Mouse (Mus musculus): ENCODE results near the gene Fam50b. TPM values are rescaled to one million over a fixed set of nuclear protein-coding genes. Genes with fewer than 3 reads are reported as not detected.

The Fam50b gene
- polyA plus RNA-seq, 1 experiment from 2014 or later, result 0.12 TPM

DNA sequence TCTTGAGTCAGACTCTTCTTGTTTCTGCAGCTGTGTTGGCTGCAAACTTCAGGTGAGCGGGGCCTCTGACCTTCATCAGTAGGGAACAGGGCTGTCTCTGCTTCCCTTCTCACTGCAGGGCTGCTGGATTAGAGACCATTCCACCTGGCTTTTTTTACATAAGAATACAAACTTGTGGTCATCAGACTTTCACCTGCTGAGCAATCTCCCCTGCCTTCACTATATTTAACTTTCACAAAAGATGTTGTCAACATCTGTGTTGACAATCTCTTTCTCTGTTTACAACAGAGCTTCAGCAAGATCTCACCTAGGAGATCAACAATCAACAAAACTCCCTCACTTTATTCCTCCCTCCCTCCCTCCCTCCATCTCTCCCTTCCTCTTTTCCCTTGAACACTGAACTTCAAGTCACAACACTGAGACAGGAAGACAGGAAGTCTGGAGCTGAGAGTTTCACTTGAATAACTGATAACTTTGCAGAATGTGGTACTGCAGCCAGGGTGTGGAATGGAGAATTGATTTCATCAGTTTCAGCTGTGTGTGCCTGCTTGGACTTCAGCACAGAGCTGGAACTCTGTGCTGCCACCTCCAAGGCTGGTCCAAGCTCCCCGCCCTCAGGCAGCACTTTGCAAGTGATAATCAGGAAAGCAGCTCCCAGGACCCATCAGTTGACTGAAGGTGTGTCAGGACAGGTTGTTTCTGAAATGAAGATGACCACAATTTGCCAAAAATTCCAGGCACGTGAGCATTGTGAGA, 7.3 kb downstream of the Fam50b start:
- WGBS, result 69% methylated on average over 3 of the region's 3 CpGs
- peaks cover 3% of the 10 kb centered on the region; the same call in 1 of the 2 replicates for H3K9me3 ChIP-seq
- H3K36me3 ChIP-seq, result no peaks in the 10 kb centered on the region
- H3K4me3 ChIP-seq, result no peak overlapping the region
- no peaks in the 10 kb centered on the region for H3K4me1 ChIP-seq (replicated peaks)
- H3K27ac ChIP-seq, result no peak overlapping the region
- H3K27me3 ChIP-seq (ENCODE audit: insufficient read depth, poor library complexity, severe bottlenecking), result no peaks in the 10 kb centered on the region
- no peak for DNase-seq (ENCODE audit: low spot score)

DNA sequence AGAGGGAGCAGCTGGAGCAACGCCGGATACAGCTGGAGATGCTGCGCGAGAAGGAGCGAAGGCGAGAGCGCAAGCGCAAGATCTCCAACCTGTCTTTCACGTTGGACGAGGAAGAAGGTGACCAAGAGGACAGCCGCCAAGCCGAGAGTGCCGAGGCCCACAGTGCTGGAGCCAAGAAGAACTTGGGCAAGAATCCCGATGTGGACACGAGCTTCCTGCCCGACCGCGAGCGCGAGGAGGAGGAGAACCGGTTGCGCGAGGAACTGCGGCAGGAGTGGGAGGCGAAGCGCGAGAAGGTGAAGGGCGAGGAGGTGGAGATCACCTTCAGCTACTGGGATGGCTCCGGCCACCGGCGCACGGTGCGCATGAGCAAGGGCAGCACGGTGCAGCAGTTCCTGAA, 12.2 kb downstream of the Fam50b start:
- Histone ChIP-seq H3K9me3 (peaks cover 7% of the 10 kb centered on the region; the same call in 1 of the 2 replicates), H3K4me1 (replicated peaks) (no peaks in the 10 kb centered on the region), H3K4me3 (no peak overlapping the region), H3K36me3 (no peaks in the 10 kb centered on the region), H3K27ac (no peak overlapping the region), H3K27me3 (ENCODE audit: insufficient read depth, poor library complexity, severe bottlenecking) (no peaks in the 10 kb centered on the region)
- DNase-seq (ENCODE audit: low spot score), result no peak
- WGBS, result 91% methylated on average over 34 of the region's 34 CpGs

- Histone ChIP-seq H3K4me1 (replicated peaks) (no peaks in the 10 kb centered on the region), H3K27ac (no peak overlapping the region), H3K9me3 (peaks cover 7% of the 10 kb centered on the region; the same call in 1 of the 2 replicates), H3K27me3 (ENCODE audit: insufficient read depth, poor library complexity, severe bottlenecking) (no peaks in the 10 kb centered on the region), H3K4me3 (no peak overlapping the region), H3K36me3 (no peaks in the 10 kb centered on the region)
- DNase-seq (ENCODE audit: low spot score), result no peak
- WGBS, result 54% methylated on average over 3 of the region's 3 CpGs
Measured at GRCm38 (mm10) chr13:34748530-34748929, 13.9 kb downstream of the Fam50b start.

GRCm38 (mm10) chr13:34759202-34759601, 24.6 kb downstream of the Fam50b start:
- Histone ChIP-seq H3K36me3 (no peaks in the 10 kb centered on the region), H3K4me1 (replicated peaks) (peaks cover 19% of the 10 kb centered on the region), H3K27me3 (ENCODE audit: insufficient read depth, poor library complexity, severe bottlenecking) (no peaks in the 10 kb centered on the region), H3K9me3 (no peaks in the 10 kb centered on the region), H3K27ac (no peak overlapping the region), H3K4me3 (no peak overlapping the region)
- DNase-seq (ENCODE audit: low spot score), result no peak
- WGBS, result 98% methylated on average over 9 of the region's 9 CpGs

DNA sequence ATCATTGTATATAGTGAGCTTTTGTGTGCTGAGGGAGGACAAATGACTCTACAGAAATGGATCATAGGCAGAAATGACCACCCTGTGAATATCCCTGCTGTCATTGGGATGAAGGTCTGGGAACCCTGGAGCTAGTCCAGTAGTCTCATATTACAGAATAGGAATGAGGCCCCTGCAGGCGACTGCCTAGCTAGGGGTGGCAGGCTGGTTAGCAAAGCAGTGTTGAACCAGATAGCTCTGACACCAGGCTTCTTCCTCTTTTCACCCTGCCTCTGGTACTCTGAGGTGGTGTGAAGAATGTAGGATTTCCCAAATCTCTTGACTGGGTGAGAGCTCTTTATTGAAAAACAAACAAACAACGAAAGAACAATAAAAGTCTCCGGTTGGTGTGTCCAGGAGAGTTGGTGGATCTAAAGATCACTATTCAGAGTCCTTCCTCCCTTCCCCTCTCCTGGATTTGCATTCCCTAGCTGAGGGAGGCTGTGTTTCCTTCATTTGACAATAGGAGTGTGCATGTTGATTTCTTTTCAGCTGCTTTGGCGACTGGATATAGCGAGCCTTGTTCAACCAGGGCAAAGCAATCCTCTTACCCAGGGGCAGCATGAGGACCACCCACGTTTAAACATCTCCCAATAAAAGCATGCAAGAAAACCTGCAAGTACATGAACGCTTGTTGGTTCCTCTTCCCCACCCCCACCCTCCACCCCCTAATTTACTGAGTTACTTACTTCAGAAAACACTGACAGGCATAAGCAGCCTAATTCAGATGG, 26.1 kb downstream of the Fam50b start:
- H3K9me3 ChIP-seq, result no peaks in the 10 kb centered on the region
- DNase-seq (ENCODE audit: low spot score), result peak; percentile 19
- no peaks in the 10 kb centered on the region for H3K27me3 ChIP-seq (ENCODE audit: insufficient read depth, poor library complexity, severe bottlenecking)
- no peak overlapping the region for H3K4me3 ChIP-seq
- H3K27ac ChIP-seq, result peak overlapping the region; percentile 59
- no peaks in the 10 kb centered on the region for H3K36me3 ChIP-seq
- 10% methylated on average over 7 of the region's 7 CpGs for whole genome bisulfite sequencing
- peaks cover 19% of the 10 kb centered on the region for H3K4me1 ChIP-seq (replicated peaks)

DNA sequence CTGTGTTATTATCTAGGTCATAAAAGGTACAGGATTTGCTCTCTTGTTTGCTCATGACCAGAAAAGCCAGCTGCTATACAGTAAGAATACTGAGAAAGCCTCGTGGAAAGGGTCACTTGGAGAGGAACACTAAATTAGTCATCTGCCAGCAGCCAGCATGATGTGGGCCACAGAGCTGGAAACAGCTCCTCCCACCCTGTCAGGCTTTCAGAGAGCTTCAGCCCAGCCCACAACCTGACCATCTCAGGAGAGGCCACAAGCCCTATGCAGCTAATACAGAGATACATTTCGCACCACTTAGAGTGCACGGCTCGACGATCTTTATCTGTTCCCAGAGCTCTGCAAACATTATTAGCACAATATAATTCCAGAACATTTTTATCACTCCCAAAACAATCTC, 27.5 kb downstream of the Fam50b start:
- no peaks in the 10 kb centered on the region for H3K27me3 ChIP-seq (ENCODE audit: insufficient read depth, poor library complexity, severe bottlenecking)
- H3K27ac ChIP-seq, result no peak overlapping the region

GRCm38 (mm10) chr13:34762865-34763264, 28.2 kb downstream of the Fam50b start:
- no peak for DNase-seq (ENCODE audit: low spot score)
- WGBS, result 58% methylated on average over 4 of the region's 4 CpGs
- Histone ChIP-seq H3K36me3 (no peaks in the 10 kb centered on the region), H3K27me3 (ENCODE audit: insufficient read depth, poor library complexity, severe bottlenecking) (no peaks in the 10 kb centered on the region), H3K4me1 (replicated peaks) (peaks cover 19% of the 10 kb centered on the region), H3K9me3 (no peaks in the 10 kb centered on the region), H3K4me3 (no peak overlapping the region), H3K27ac (no peak overlapping the region)

More for the DNA sequence above, 27.5 kb downstream of the Fam50b start:
- no peak for DNase-seq (ENCODE audit: low spot score)
- Histone ChIP-seq H3K9me3 (no peaks in the 10 kb centered on the region), H3K36me3 (no peaks in the 10 kb centered on the region), H3K4me1 (replicated peaks) (peaks cover 19% of the 10 kb centered on the region), H3K4me3 (no peak overlapping the region)
- 71% methylated on average over 5 of the region's 5 CpGs for WGBS

DNA sequence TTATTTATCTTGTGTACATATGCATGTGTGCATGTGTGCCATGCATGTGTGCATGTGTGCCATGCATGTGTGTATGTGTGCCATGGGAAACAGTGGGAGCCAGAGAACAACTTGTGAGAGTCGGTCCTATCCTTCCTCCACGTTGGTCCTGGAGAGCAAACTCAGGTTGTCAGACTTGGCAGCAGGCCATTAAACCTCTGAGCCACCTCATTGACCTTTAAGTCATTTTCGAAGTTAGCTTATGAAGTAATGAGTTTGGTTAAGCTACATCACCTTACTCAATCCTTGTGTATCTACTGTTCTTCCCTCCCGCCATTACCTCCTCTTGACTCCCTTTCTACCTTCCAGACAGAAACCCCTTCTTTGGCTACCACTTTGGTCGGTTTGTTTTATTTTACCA, 30.6 kb downstream of the Fam50b start:
- Histone ChIP-seq H3K36me3 (no peaks in the 10 kb centered on the region), H3K27me3 (ENCODE audit: insufficient read depth, poor library complexity, severe bottlenecking) (no peaks in the 10 kb centered on the region), H3K4me1 (replicated peaks) (peaks cover 14% of the 10 kb centered on the region), H3K9me3 (no peaks in the 10 kb centered on the region), H3K27ac (no peak overlapping the region), H3K4me3 (no peak overlapping the region)
- 87% methylated on average over 5 of the region's 5 CpGs for WGBS
- DNase-seq (ENCODE audit: low spot score), result no peak

- Histone ChIP-seq H3K4me1 (replicated peaks) (0 out of 2 replicates have a peak, but pooled peaks cover 4% of the 10 kb centered on the region), H3K27me3 (ENCODE audit: insufficient read depth, poor library complexity, severe bottlenecking) (no peaks in the 10 kb centered on the region), H3K4me3 (no peak overlapping the region), H3K36me3 (no peaks in the 10 kb centered on the region), H3K27ac (no peak overlapping the region), H3K9me3 (no peaks in the 10 kb centered on the region)
- DNase-seq (ENCODE audit: low spot score), result no peak
- WGBS, result 82% methylated on average over 4 of the region's 4 CpGs
Measured at GRCm38 (mm10) chr13:34766572-34766971, 31.9 kb downstream of the Fam50b start.

- H3K4me3 ChIP-seq, result no peak overlapping the region
- WGBS, result 84% methylated on average over 18 of the region's 18 CpGs
Measured at GRCm38 (mm10) chr13:34767527-34768292, 33.1 kb downstream of the Fam50b start.

GRCm38 (mm10) chr13:34776767-34777166, 42.1 kb downstream of the Fam50b start:
- DNase-seq (ENCODE audit: low spot score), result no peak
- Histone ChIP-seq H3K9me3 (no peaks in the 10 kb centered on the region), H3K4me1 (replicated peaks) (0 out of 2 replicates have a peak, but pooled peaks cover 3% of the 10 kb centered on the region), H3K27me3 (ENCODE audit: insufficient read depth, poor library complexity, severe bottlenecking) (no peaks in the 10 kb centered on the region), H3K27ac (no peak overlapping the region), H3K36me3 (no peaks in the 10 kb centered on the region), H3K4me3 (no peak overlapping the region)
- WGBS, result 89% methylated on average over 3 of the region's 3 CpGs

More at GRCm38 (mm10) chr13:34767527-34768292, 33.1 kb downstream of the Fam50b start:
- Histone ChIP-seq H3K27ac (no peak overlapping the region), H3K27me3 (ENCODE audit: insufficient read depth, poor library complexity, severe bottlenecking) (no peaks in the 10 kb centered on the region), H3K4me1 (replicated peaks) (no peaks in the 10 kb centered on the region), H3K9me3 (no peaks in the 10 kb centered on the region), H3K36me3 (no peaks in the 10 kb centered on the region)
- DNase-seq (ENCODE audit: low spot score), result no peak

DNA sequence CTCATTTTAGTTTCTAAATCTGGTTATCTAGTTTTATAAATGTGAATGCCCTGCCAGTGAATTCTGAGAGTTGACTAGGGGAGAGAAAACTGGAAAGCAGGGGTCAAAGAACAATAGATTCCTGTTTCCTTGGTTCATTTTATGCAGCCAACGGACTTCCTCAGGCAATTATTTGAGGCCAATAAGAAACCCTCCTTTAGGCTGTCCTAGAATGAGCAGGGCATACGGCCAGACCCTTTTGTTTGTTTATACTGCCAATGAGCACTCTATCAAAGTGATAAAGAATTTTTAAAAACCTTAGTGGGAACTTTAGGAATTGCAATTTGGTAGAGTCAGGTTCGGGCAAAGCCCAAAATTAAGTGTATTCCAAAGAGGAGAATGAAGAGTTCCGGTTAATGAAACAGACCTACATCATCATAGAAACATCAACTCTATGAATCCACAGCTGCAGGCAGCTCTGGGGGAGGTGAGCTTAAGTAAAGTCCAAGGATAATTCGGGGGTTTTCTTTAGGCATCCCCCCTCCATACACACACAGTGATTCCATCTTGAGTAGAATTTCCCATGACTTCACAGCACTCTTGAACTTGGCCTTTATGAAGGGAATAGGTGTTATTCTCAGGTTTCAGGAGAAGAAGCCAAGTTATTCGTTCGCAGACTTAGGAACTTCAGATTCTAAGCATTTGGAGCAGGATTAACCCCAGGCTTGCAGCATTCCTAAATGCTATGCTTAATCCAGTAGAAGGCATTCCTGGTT, 46.4 kb downstream of the Fam50b start:
- Histone ChIP-seq H3K9me3 (no peaks in the 10 kb centered on the region), H3K36me3 (no peaks in the 10 kb centered on the region), H3K27ac (no peak overlapping the region; the same call in 1 of the 2 replicates), H3K4me1 (replicated peaks) (0 out of 2 replicates have a peak, but pooled peaks cover 3% of the 10 kb centered on the region), H3K4me3 (no peak overlapping the region), H3K27me3 (ENCODE audit: insufficient read depth, poor library complexity, severe bottlenecking) (no peaks in the 10 kb centered on the region)
- no peak for DNase-seq (ENCODE audit: low spot score)
- 72% methylated on average over 7 of the region's 7 CpGs for WGBS

Measured in hindbrain, embryonic 10.5 days (tissue).